Mouse (Mus musculus): ENCODE measurements at regions not wholly inside any gene's neighbourhood (a gene's known extent, or its start where the extent isn't known, plus 50 kb on each side); places are given as distances from the start of the nearest gene placed in this dataset.

GRCm38 (mm10) chr10:124945257-124945656, 444.0 kb downstream of the Slc16a7 start:
- H3K9ac ChIP-seq (replicated peaks; ENCODE audit: low read length): no peak overlapping the region
- H3K4me1 ChIP-seq (ENCODE audit: control insufficient read depth, insufficient read depth, low read length): no peaks in the 10 kb centered on the region
- no peak overlapping the region for H3K4me3 ChIP-seq (ENCODE audit: low read depth, low read length)
- ATAC-seq (replicated peaks; ENCODE audit: insufficient number of reproducible peaks, low FRiP score, low TSS enrichment, low read depth) (no peak), DNase-seq (ENCODE audit: low spot score) (no peak)
- no peak overlapping the region for H3K27ac ChIP-seq (replicated peaks; ENCODE audit: low read depth, low read length)
- H3K4me2 ChIP-seq (ENCODE audit: low read depth, low read length): no peak overlapping the region
- H3K9me3 ChIP-seq (replicated peaks; ENCODE audit: control insufficient read depth, low read length): no peaks in the 10 kb centered on the region
- whole genome bisulfite sequencing: 93% methylated on average over 6 of the region's 6 CpGs
- no peaks in the 10 kb centered on the region for H3K27me3 ChIP-seq (ENCODE audit: control insufficient read depth, insufficient read depth, low read length)
- no peaks in the 10 kb centered on the region for H3K36me3 ChIP-seq (replicated peaks; ENCODE audit: control insufficient read depth, insufficient read depth, low read depth, low read length)

DNA sequence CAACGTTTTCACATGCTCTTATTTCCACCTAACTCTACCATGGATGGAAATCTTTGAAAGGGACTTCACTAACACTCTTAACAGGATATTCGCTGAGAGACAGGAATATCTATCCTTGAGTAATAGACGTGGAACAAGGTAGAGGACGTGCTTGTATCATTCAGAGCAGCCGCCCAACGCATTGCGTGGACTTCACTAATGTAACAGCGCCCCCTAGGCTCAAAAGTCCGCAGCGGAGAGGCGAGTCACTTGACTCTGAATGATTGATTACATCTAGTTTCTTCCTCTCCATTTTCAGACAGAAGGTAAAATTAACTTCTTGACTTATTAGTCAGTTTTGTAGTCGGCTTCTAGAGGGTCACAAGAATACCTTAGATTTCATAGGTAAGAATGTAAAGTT, 447.1 kb downstream of the Slc16a7 start:
- no peaks in the 10 kb centered on the region for H3K4me1 ChIP-seq (ENCODE audit: control insufficient read depth, insufficient read depth, low read length)
- H3K27me3 ChIP-seq (ENCODE audit: control insufficient read depth, insufficient read depth, low read length): no peaks in the 10 kb centered on the region
- H3K27ac ChIP-seq (replicated peaks; ENCODE audit: low read depth, low read length): no peak overlapping the region
- no peak overlapping the region for H3K4me3 ChIP-seq (ENCODE audit: low read depth, low read length)
- 38% methylated on average over 12 of the region's 12 CpGs for WGBS
- H3K36me3 ChIP-seq (replicated peaks; ENCODE audit: control insufficient read depth, insufficient read depth, low read depth, low read length): no peaks in the 10 kb centered on the region
- peak; percentile 41 for DNase-seq (ENCODE audit: low spot score)
- no peaks in the 10 kb centered on the region for H3K9me3 ChIP-seq (replicated peaks; ENCODE audit: control insufficient read depth, low read length)
- no peak for ATAC-seq (replicated peaks; ENCODE audit: insufficient number of reproducible peaks, low FRiP score, low TSS enrichment, low read depth)
- no peak overlapping the region for H3K4me2 ChIP-seq (ENCODE audit: low read depth, low read length)
- no peak overlapping the region for H3K9ac ChIP-seq (replicated peaks; ENCODE audit: low read length)

DNA sequence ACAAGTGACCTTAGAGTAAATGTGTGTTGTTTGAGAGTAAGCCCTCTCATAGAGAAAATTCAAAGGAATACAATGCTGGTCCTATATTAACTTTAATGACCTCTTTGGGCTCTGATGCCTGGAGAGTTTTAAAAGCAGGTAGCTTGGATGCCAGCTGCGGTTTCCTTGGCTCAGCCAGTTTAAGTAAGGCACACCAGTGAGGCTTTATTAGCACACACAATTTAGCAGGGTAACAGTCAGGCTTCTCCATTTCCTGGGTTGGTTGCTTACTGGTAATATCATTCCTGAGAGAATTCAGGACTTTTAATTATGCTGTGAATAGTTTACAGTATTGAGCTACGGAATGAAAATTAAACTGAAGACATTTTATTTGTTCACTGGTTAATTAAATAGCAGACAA, 462.0 kb downstream of the Slc16a7 start:
- no peak overlapping the region for H3K4me2 ChIP-seq (ENCODE audit: low read depth, low read length)
- H3K9me3 ChIP-seq (replicated peaks; ENCODE audit: control insufficient read depth, low read length): no peaks in the 10 kb centered on the region
- no peaks in the 10 kb centered on the region for H3K27me3 ChIP-seq (ENCODE audit: control insufficient read depth, insufficient read depth, low read length)
- H3K4me1 ChIP-seq (ENCODE audit: control insufficient read depth, insufficient read depth, low read length): no peaks in the 10 kb centered on the region
- H3K9ac ChIP-seq (replicated peaks; ENCODE audit: low read length): no peak overlapping the region
- H3K36me3 ChIP-seq (replicated peaks; ENCODE audit: control insufficient read depth, insufficient read depth, low read depth, low read length): no peaks in the 10 kb centered on the region
- no peak overlapping the region for H3K4me3 ChIP-seq (ENCODE audit: low read depth, low read length)
- DNase-seq (ENCODE audit: low spot score): no peak
- no peak for ATAC-seq (replicated peaks; ENCODE audit: insufficient number of reproducible peaks, low FRiP score, low TSS enrichment, low read depth)
- no peak overlapping the region for H3K27ac ChIP-seq (replicated peaks; ENCODE audit: low read depth, low read length)
- 71% methylated on average over 2 of the region's 2 CpGs for WGBS

GRCm38 (mm10) chr10:124900044-124900443, 489.2 kb downstream of the Slc16a7 start:
- Histone ChIP-seq H3K36me3 (replicated peaks; ENCODE audit: control insufficient read depth, insufficient read depth, low read depth, low read length) (no peaks in the 10 kb centered on the region), H3K9me3 (replicated peaks; ENCODE audit: control insufficient read depth, low read length) (no peaks in the 10 kb centered on the region), H3K4me3 (ENCODE audit: low read depth, low read length) (no peak overlapping the region), H3K4me2 (ENCODE audit: low read depth, low read length) (no peak overlapping the region), H3K9ac (replicated peaks; ENCODE audit: low read length) (no peak overlapping the region), H3K4me1 (ENCODE audit: control insufficient read depth, insufficient read depth, low read length) (no peaks in the 10 kb centered on the region), H3K27me3 (ENCODE audit: control insufficient read depth, insufficient read depth, low read length) (no peaks in the 10 kb centered on the region), H3K27ac (replicated peaks; ENCODE audit: low read depth, low read length) (no peak overlapping the region)
- ATAC-seq (replicated peaks; ENCODE audit: insufficient number of reproducible peaks, low FRiP score, low TSS enrichment, low read depth): no peak
- DNase-seq (ENCODE audit: low spot score): no peak
- WGBS: 90% methylated on average over 12 of the region's 12 CpGs

DNA sequence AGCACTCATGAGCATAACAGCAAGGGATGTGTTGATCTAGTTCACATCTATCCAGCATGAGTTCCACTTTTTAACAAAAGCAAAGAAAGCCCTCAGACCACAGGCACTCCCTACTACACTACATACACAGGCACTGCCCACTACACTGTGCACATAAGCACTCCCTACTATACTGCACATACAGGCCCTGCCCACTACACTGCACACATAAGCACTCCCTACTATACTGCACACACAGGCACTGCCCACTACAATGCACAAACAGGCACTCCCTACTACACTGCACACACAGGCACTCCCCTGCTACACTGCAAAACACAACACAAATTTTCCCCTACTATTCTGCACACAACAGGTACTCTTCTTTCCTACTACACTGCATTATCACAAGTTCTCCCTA, 510.7 kb downstream of the Slc16a7 start:
- Histone ChIP-seq H3K27me3 (ENCODE audit: control insufficient read depth, insufficient read depth, low read length) (no peaks in the 10 kb centered on the region), H3K9ac (replicated peaks; ENCODE audit: low read length) (no peak overlapping the region), H3K27ac (replicated peaks; ENCODE audit: low read depth, low read length) (no peak overlapping the region), H3K4me3 (ENCODE audit: low read depth, low read length) (no peak overlapping the region), H3K36me3 (replicated peaks; ENCODE audit: control insufficient read depth, insufficient read depth, low read depth, low read length) (no peaks in the 10 kb centered on the region), H3K4me2 (ENCODE audit: low read depth, low read length) (no peak overlapping the region), H3K9me3 (replicated peaks; ENCODE audit: control insufficient read depth, low read length) (no peaks in the 10 kb centered on the region), H3K4me1 (ENCODE audit: control insufficient read depth, insufficient read depth, low read length) (no peaks in the 10 kb centered on the region)
- ATAC-seq (replicated peaks; ENCODE audit: insufficient number of reproducible peaks, low FRiP score, low TSS enrichment, low read depth) (0 out of 2 replicates have a peak, but pooled peaks have one; percentile 52), DNase-seq (ENCODE audit: low spot score) (no peak)

DNA sequence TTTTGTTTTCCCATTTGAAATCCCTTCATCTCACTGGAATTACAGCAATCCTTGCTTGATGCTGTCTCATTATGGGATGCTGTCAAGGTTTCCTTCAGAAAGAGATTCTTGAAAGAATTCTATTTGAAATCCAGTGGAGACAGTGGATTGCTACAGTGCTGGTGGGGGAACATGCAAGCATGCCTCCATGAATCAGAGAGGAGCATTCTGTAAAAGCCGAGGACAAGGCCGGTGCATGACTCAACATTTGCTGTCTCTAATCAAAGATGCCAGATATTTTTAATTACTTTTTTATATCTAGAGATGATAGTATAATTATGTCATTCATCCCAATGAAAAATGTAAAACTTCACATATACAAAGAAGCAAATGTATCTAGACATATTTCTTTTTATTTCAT, 511.6 kb downstream of the Slc16a7 start:
- Histone ChIP-seq H3K9me3 (replicated peaks; ENCODE audit: control insufficient read depth, low read length) (no peaks in the 10 kb centered on the region), H3K4me3 (ENCODE audit: low read depth, low read length) (no peak overlapping the region), H3K36me3 (replicated peaks; ENCODE audit: control insufficient read depth, insufficient read depth, low read depth, low read length) (no peaks in the 10 kb centered on the region), H3K9ac (replicated peaks; ENCODE audit: low read length) (no peak overlapping the region), H3K27ac (replicated peaks; ENCODE audit: low read depth, low read length) (no peak overlapping the region), H3K4me2 (ENCODE audit: low read depth, low read length) (no peak overlapping the region), H3K4me1 (ENCODE audit: control insufficient read depth, insufficient read depth, low read length) (no peaks in the 10 kb centered on the region), H3K27me3 (ENCODE audit: control insufficient read depth, insufficient read depth, low read length) (no peaks in the 10 kb centered on the region)
- no peak for DNase-seq (ENCODE audit: low spot score)
- no peak for ATAC-seq (replicated peaks; ENCODE audit: insufficient number of reproducible peaks, low FRiP score, low TSS enrichment, low read depth)
- 97% methylated on average over 2 of the region's 2 CpGs for WGBS

DNA sequence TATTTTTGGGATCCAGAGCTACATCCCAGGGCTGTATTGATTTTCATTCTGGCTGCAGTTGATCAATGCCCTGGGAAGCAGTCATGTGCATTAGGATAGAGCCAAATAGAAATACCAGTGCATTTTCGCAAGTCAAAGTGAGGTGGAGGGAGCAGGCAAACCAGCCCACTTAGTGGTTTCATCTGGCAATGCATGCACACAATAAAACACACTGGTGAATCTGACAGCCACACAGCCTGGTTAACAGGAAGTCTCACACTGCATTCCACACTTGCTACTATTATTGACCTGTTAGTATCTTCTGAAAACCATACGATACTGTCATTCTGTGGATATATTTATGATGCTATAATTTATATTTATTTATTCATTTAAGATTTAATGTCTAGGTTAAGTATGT, 517.1 kb downstream of the Slc16a7 start:
- H3K27ac ChIP-seq (replicated peaks; ENCODE audit: low read depth, low read length): no peak overlapping the region
- ATAC-seq (replicated peaks; ENCODE audit: insufficient number of reproducible peaks, low FRiP score, low TSS enrichment, low read depth) (no peak), DNase-seq (ENCODE audit: low spot score) (no peak)
- no peak overlapping the region for H3K4me3 ChIP-seq (ENCODE audit: low read depth, low read length)
- H3K9ac ChIP-seq (replicated peaks; ENCODE audit: low read length): no peak overlapping the region
- no peak overlapping the region for H3K4me2 ChIP-seq (ENCODE audit: low read depth, low read length)
- no peaks in the 10 kb centered on the region for H3K9me3 ChIP-seq (replicated peaks; ENCODE audit: control insufficient read depth, low read length)
- no peaks in the 10 kb centered on the region for H3K36me3 ChIP-seq (replicated peaks; ENCODE audit: control insufficient read depth, insufficient read depth, low read depth, low read length)
- 84% methylated on average over 2 of the region's 2 CpGs for WGBS
- H3K27me3 ChIP-seq (ENCODE audit: control insufficient read depth, insufficient read depth, low read length): no peaks in the 10 kb centered on the region
- H3K4me1 ChIP-seq (ENCODE audit: control insufficient read depth, insufficient read depth, low read length): no peaks in the 10 kb centered on the region

GRCm38 (mm10) chr10:124842546-124843113, 546.6 kb downstream of the Slc16a7 start:
- Histone ChIP-seq H3K27ac (replicated peaks; ENCODE audit: low read depth, low read length) (no peak overlapping the region), H3K4me2 (ENCODE audit: low read depth, low read length) (no peak overlapping the region), H3K9me3 (replicated peaks; ENCODE audit: control insufficient read depth, low read length) (no peaks in the 10 kb centered on the region), H3K4me3 (ENCODE audit: low read depth, low read length) (no peak overlapping the region), H3K36me3 (replicated peaks; ENCODE audit: control insufficient read depth, insufficient read depth, low read depth, low read length) (no peaks in the 10 kb centered on the region), H3K27me3 (ENCODE audit: control insufficient read depth, insufficient read depth, low read length) (no peaks in the 10 kb centered on the region), H3K4me1 (ENCODE audit: control insufficient read depth, insufficient read depth, low read length) (no peaks in the 10 kb centered on the region), H3K9ac (replicated peaks; ENCODE audit: low read length) (no peak overlapping the region)
- ATAC-seq (replicated peaks; ENCODE audit: insufficient number of reproducible peaks, low FRiP score, low TSS enrichment, low read depth) (no peak), DNase-seq (ENCODE audit: low spot score) (no peak)
- 84% methylated on average over 8 of the region's 8 CpGs for WGBS
